Mouse (Mus musculus) kidney, adult 2 months (tissue): Measurements from ENCODE around the gene Ccdc115. TPM values are rescaled to one million over a fixed set of nuclear protein-coding genes. Genes with fewer than 3 reads are reported as not detected.

Experiments
- DNase-seq: peaks from one replicate; pipeline ENCODE4 v3.0.0; 2021
- H3K27ac ChIP-seq: fragments of 200-500 bp; 2 replicates; pipeline ENCODE4 v1.5.1; 2012; ENCODE audit warnings: low read depth, low read length, control low read depth, inconsistent platforms; ENCODE audit not compliant: insufficient read depth
- H3K27me3 ChIP-seq: fragments of 200-500 bp; replicated peaks from 2 replicates; pipeline ENCODE4 v1.6.1; 2012; ENCODE audit warnings: mild to moderate bottlenecking, moderate library complexity, low read length, inconsistent platforms; ENCODE audit not compliant: control insufficient read depth, insufficient read depth
- H3K36me3 ChIP-seq: fragments of 200-500 bp; 2 replicates; pipeline ENCODE4 v1.6.1; 2012; ENCODE audit warnings: mild to moderate bottlenecking, moderate library complexity, low read length, inconsistent platforms; ENCODE audit not compliant: control insufficient read depth, insufficient read depth
- H3K4me1 ChIP-seq: fragments of 200-500 bp; 2 replicates; pipeline ENCODE4 v1.6.1; 2011; ENCODE audit warnings: low read length; ENCODE audit not compliant: control insufficient read depth, insufficient read depth
- H3K4me3 ChIP-seq: fragments of 200-500 bp; 2 replicates; pipeline ENCODE4 v1.5.1; 2011; ENCODE audit warnings: mild to moderate bottlenecking, low read depth, low read length, control low read depth; ENCODE audit not compliant: insufficient read depth
- CTCF ChIP-seq: fragments of 200-500 bp; conservative IDR thresholded peaks from 2 replicates; pipeline ENCODE4 v1.5.1; 2011; ENCODE audit warnings: low read depth, mild to moderate bottlenecking, control low read depth, low read length, moderate library complexity, mixed read lengths; ENCODE audit not compliant: insufficient read depth, insufficient read length
- POLR2A ChIP-seq: fragments of 200-500 bp; IDR thresholded peaks from one replicate; pipeline ENCODE4 v1.6.1; 2011; ENCODE audit warnings: low read depth, low read length, control low read depth
- WGBS: fragments of 180-500 bp; shearing (Covaris S2); methylation state at CpG from one replicate; pipeline ENCODE4 v1.1.7; 2018; 5-methylcytosine and 5-hydroxymethylcytosine counted together
- polyA plus RNA-seq: library from polyadenylated mRNA; depleted of rRNA; stranded (reverse); fragments of >200 nt; gene quantifications from 2 replicates; pipeline ENCODE4 v1.2.3, GENCODE M21; 2012

Gene Ccdc115
- polyA plus RNA-seq, 1 experiment = 20.0 TPM

DNA sequence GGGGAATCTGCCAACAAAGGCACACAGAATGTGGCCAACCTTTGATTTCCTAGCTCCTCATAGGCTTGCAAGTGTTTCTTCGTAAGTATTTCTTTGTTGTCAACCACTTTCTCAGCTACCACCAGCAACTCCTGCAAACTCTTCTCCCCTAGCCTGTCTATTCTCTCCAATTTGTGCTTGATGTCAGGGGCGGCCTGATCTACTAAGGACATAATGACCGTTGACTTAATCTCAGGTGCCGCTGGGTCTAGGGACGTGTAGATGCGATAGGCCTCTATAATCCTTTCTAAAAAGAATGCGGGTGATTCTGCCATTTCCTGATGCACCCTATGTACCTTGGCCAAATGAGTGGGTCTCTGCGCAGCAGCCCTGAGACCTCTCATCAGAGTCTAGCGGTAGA lies 8.0 kb downstream of the Ccdc115 start:
- Histone ChIP-seq H3K4me1 (0 out of 2 replicates have a peak, but pooled peaks cover 4% of the 10 kb centered on the region), H3K4me3 (no peak overlapping the region), H3K27ac (no peak overlapping the region), H3K27me3 (no peaks in the 10 kb centered on the region), H3K36me3 (no peaks in the 10 kb centered on the region)
- WGBS = 98% methylated on average over 9 of the region's 9 CpGs
- DNase-seq = no peak
- TF ChIP-seq POLR2A (no peak), CTCF (no peak)

DNA sequence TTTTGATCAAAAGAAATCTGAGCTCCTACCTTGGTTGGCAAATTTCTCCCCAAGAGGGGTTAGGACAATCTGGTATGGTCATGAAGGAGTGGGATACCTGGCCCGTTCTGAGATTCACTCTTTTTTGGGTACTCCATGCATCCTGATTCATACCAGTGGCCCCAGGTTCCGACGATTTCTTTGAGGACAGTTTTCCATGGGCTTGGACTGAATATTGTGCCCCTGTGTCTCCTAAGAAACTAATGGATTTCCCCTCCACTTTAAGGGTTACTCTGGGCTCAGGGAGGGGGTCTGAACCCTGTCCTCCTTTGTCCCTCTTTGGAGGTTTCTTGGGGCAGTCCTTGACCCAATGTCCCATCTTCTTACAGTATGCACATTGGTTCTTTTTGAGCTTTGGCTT lies 8.5 kb downstream of the Ccdc115 start:
- Histone ChIP-seq H3K27me3 (no peaks in the 10 kb centered on the region), H3K36me3 (no peaks in the 10 kb centered on the region), H3K4me1 (0 out of 2 replicates have a peak, but pooled peaks cover 4% of the 10 kb centered on the region), H3K4me3 (no peak overlapping the region), H3K27ac (no peak overlapping the region)
- WGBS = 97% methylated on average over 3 of the region's 3 CpGs
- DNase-seq = no peak
- TF ChIP-seq POLR2A (no peak), CTCF (no peak)

DNA sequence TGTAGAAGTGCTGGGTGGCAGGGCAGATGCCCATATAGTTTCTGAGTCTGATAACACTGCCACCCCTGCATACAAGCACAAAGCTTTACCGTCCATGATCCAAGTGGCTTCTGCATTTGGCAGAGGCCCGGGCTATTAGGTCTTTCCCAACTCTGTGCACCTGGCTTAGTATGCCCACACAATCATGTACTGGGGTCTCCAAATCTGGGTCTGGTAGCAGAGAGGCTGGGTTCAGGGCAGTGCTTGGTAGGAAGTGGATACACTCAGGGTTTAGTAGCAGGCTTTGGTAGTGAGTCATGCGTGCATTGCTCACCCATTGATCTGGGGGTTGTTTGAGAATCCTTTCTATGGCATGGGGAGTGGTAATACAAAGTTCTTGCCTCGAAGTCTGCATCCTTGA lies 10.2 kb downstream of the Ccdc115 start:
- TF ChIP-seq CTCF (no peak), POLR2A (no peak)
- 0 out of 2 replicates have a peak, but pooled peaks cover 4% of the 10 kb centered on the region for H3K4me1 ChIP-seq
- WGBS = 96% methylated on average over 4 of the region's 4 CpGs
- H3K27me3 ChIP-seq = no peaks in the 10 kb centered on the region
- no peak for DNase-seq
- H3K27ac ChIP-seq = no peak overlapping the region
- H3K4me3 ChIP-seq = no peak overlapping the region
- H3K36me3 ChIP-seq = no peaks in the 10 kb centered on the region

DNA sequence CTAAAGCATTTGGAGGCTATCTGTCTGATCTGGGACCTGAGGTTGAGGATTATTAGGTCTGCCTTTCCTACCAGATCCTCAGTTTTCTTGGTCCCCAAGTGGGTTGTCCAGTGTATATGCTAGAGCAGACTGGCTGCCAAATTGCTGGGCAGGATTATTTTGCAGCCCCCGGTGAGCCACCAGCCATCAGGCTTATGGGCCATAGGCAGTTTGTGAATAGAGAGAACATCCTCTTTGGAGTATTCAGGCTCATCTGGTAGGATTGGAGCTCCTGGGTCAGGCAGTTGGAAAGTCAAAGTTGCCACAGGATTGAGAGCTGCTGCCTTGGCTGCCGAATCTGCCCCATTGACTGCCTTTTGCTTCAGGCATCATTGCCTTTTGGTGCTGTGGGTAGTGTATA lies 11.0 kb downstream of the Ccdc115 start:
- no peak overlapping the region for H3K4me3 ChIP-seq
- no peaks in the 10 kb centered on the region for H3K36me3 ChIP-seq
- 91% methylated on average over 2 of the region's 2 CpGs for WGBS
- no peaks in the 10 kb centered on the region for H3K27me3 ChIP-seq
- H3K4me1 ChIP-seq = no peaks in the 10 kb centered on the region
- no peak for DNase-seq
- TF ChIP-seq CTCF (no peak), POLR2A (no peak)
- no peak overlapping the region for H3K27ac ChIP-seq

DNA sequence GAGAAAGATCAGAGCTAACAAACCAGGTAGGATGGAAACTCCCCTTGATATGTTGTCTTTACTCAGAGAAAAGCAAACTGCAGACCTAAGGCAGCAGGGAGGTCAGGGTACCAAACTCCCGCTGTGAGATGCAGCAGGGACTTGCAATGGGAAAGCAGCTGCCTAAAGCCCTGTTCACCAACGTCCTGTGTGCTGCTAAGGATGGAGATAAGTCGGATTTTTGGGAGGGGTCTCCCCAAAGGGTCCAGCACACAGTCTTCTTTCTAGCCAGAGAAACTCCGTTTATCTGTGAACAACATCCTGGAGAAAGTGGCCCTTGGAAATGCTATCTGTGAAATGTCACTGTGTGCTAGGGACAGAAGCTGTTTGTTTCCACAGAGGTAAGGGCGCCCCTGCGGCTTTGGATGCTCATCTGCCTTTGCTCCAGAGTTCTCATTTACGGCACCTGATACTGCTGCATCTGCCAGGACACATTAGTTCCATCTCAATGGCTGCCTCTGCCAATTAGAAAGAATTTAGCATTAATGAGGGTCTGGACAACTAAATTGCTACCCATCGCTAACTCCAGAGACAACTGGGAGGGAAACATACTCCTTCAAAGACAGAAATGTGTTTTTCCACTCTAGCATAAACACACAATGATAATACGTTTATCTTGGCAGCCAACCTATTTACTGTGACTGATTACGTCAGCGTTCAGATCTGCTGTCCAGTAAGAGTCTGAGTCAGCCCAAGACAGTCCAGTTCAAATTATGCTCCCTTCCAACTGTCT lies 40.1 kb downstream of the Ccdc115 start:
- no peak for DNase-seq
- Histone ChIP-seq H3K4me1 (no peaks in the 10 kb centered on the region), H3K36me3 (no peaks in the 10 kb centered on the region), H3K27ac (no peak overlapping the region), H3K27me3 (no peaks in the 10 kb centered on the region), H3K4me3 (no peak overlapping the region)
- 23% methylated on average over 11 of the region's 11 CpGs for WGBS
- no peak for TF ChIP-seq POLR2A
- TF ChIP-seq CTCF = no peak

DNA sequence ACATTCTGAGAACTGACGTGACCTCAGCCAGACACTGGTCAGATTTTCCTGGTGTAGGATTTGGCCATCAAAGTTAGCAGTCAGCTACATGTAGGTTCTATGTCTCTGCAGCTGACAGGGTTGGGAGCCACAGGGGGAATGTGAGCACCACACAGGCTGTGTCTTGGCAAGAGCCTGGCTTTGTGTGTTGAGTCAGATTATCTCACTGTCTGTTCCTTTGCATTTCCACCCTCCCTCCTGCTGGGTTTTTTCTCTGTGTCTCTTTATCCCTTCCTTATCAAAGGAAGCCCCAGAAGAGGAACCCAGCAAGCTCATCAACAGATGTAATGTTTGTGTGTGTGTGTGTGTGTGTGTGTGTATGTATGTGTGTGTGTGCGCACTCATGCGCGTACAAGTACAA lies 43.2 kb downstream of the Ccdc115 start:
- no peak for TF ChIP-seq POLR2A
- TF ChIP-seq CTCF = no peak
- 93% methylated on average over 4 of the region's 4 CpGs for WGBS
- Histone ChIP-seq H3K4me1 (no peaks in the 10 kb centered on the region), H3K36me3 (no peaks in the 10 kb centered on the region), H3K27me3 (no peaks in the 10 kb centered on the region), H3K27ac (no peak overlapping the region), H3K4me3 (no peak overlapping the region)
- no peak for DNase-seq

DNA sequence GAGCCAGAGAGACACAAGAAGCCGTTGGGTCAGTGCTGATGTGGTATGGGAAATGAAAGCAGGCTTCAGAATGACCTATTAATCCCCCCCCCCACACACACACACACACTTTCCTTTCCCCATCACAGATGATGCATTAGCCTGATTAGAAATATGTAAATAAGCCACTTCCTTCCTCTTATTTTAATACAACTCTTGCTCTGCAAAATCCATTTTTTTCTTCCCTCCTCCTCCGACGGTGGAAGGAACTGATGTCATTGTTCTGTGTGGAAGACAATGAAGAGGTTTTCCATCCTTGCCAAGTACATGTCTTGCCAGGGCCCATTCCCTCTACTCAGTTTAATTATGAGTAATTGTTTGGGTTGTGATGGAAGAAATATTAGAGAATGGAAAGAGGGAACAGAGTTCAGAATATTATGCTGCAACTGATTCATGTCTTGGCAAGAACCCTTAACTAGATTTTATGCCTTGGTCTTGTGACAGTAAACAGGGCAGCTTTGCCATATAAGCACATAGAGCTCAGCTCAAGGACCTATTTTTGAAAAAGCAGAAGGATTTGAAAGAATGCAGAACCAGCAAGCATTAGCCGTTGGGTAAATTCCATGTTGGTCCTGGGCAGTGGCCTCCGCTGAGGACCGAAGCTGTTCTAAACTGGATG lies 50.1 kb downstream of the Ccdc115 start:
- Histone ChIP-seq H3K27ac (no peak overlapping the region), H3K4me3 (no peak overlapping the region), H3K36me3 (no peaks in the 10 kb centered on the region), H3K4me1 (no peaks in the 10 kb centered on the region), H3K27me3 (no peaks in the 10 kb centered on the region)
- no peak for TF ChIP-seq POLR2A
- DNase-seq = peak; percentile 45
- WGBS = 57% methylated on average over 6 of the region's 6 CpGs
